Mouse (Mus musculus) ovary, adult 18-20 months (tissue): ENCODE results near the gene Ror1.

Experiments used
- DNase-seq: peaks from one replicate; pipeline ENCODE4 v3.0.0; 2022; ENCODE audit warnings: low spot score, mixed read lengths

Ror1 gene

GRCm38 (mm10) chr4:100095685-100096595 is at the start of gene Ror1:
Gene Ror1 (plus strand): TSS chr4:100095791.
- peak; percentile 79 for DNase-seq

GRCm38 (mm10) chr4:100047066-100047465 is 48.5 kb upstream of the Ror1 start:
- DNase-seq, result no peak

GRCm38 (mm10) chr4:100048351-100048950 is 47.1 kb upstream of the Ror1 start:
- no peak for DNase-seq

GRCm38 (mm10) chr4:100051767-100052166 is 43.8 kb upstream of the Ror1 start:
- DNase-seq, result no peak

GRCm38 (mm10) chr4:100052258-100052657 is 43.3 kb upstream of the Ror1 start:
- DNase-seq, result no peak

- DNase-seq, result no peak
Measured at GRCm38 (mm10) chr4:100056046-100056445, 39.5 kb upstream of the Ror1 start.

- DNase-seq, result no peak
Measured at GRCm38 (mm10) chr4:100056446-100056845, 39.1 kb upstream of the Ror1 start.

- DNase-seq, result no peak
Measured at GRCm38 (mm10) chr4:100057381-100057780, 38.2 kb upstream of the Ror1 start.

GRCm38 (mm10) chr4:100058631-100059030 is 37.0 kb upstream of the Ror1 start:
- DNase-seq, result no peak

- no peak for DNase-seq
Measured at GRCm38 (mm10) chr4:100059811-100060210, 35.8 kb upstream of the Ror1 start.

- no peak for DNase-seq
Measured at GRCm38 (mm10) chr4:100061396-100062066, 34.1 kb upstream of the Ror1 start.

GRCm38 (mm10) chr4:100065686-100066085 is 29.9 kb upstream of the Ror1 start:
- no peak for DNase-seq

- no peak for DNase-seq
Measured at GRCm38 (mm10) chr4:100070101-100070500, 25.5 kb upstream of the Ror1 start.

GRCm38 (mm10) chr4:100096596-100097181 is 1.1 kb downstream of the Ror1 start:
- no peak for DNase-seq

GRCm38 (mm10) chr4:100097364-100097979 is 1.9 kb downstream of the Ror1 start:
- no peak for DNase-seq

- no peak for DNase-seq
Measured at GRCm38 (mm10) chr4:100101066-100101820, 5.7 kb downstream of the Ror1 start.

GRCm38 (mm10) chr4:100101844-100102243 is 6.3 kb downstream of the Ror1 start:
- DNase-seq, result no peak

- no peak for DNase-seq
Measured at GRCm38 (mm10) chr4:100104241-100104640, 8.7 kb downstream of the Ror1 start.

GRCm38 (mm10) chr4:100107593-100107992 is 12.0 kb downstream of the Ror1 start:
- no peak for DNase-seq

- no peak for DNase-seq
Measured at GRCm38 (mm10) chr4:100108551-100108950, 13.0 kb downstream of the Ror1 start.

GRCm38 (mm10) chr4:100114148-100114547 is 18.6 kb downstream of the Ror1 start:
- DNase-seq, result no peak
